Mouse (Mus musculus) liver, embryonic 12.5 days (tissue): ENCODE data around the gene Mkln1. TPM values are rescaled to one million over a fixed set of nuclear protein-coding genes. Genes with fewer than 3 reads are reported as not detected.
A peak's percentile ranks its signal among the peaks of the same experiment; 100 is the strongest.

Experiments used
- ATAC-seq: fragments of 200-750 bp; cut with Nextera tagmentation; 2 replicates; pipeline ENCODE4 v1.8.0; 2017; ENCODE audit warnings: moderate number of reproducible peaks, mild to moderate bottlenecking, moderate library complexity
- H3K27ac ChIP-seq: fragments of 300-500 bp; sonication (generic); 2 replicates; pipeline ENCODE4 v1.5.1; 2016; ENCODE audit warnings: mild to moderate bottlenecking
- H3K27me3 ChIP-seq: fragments of 300-500 bp; sonication (generic); replicated peaks from 2 replicates; pipeline ENCODE4 v1.6.1; 2016; ENCODE audit warnings: mild to moderate bottlenecking, moderate library complexity
- H3K36me3 ChIP-seq: fragments of 300-500 bp; sonication (generic); 2 replicates; pipeline ENCODE4 v1.6.1; 2016; ENCODE audit warnings: mild to moderate bottlenecking, moderate library complexity
- H3K4me1 ChIP-seq: fragments of 300-500 bp; sonication (generic); 2 replicates; pipeline ENCODE4 v1.6.1; 2016
- H3K4me2 ChIP-seq: fragments of 300-500 bp; sonication (generic); 2 replicates; pipeline ENCODE4 v1.6.1; 2016; ENCODE audit warnings: mild to moderate bottlenecking, moderate library complexity
- H3K4me3 ChIP-seq: fragments of 300-500 bp; sonication (generic); 2 replicates; pipeline ENCODE4 v1.5.1; 2016; ENCODE audit warnings: mild to moderate bottlenecking, moderate library complexity
- H3K9ac ChIP-seq: fragments of 300-500 bp; sonication (generic); 2 replicates; pipeline ENCODE4 v1.6.1; 2016; ENCODE audit warnings: mild to moderate bottlenecking, moderate library complexity
- H3K9me3 ChIP-seq: fragments of 300-500 bp; sonication (generic); replicated peaks from 2 replicates; pipeline ENCODE4 v1.6.1; 2016; ENCODE audit warnings: mild to moderate bottlenecking, moderate library complexity
- WGBS: fragments of 180-500 bp; shearing (Covaris S2); methylation state at CpG from one replicate; pipeline ENCODE4 v1.1.7; 2016; ENCODE audit not compliant: insufficient replicate concordance; 5-methylcytosine and 5-hydroxymethylcytosine counted together
- polyA plus RNA-seq: library from polyadenylated mRNA; unstranded; fragments of >200 nt; fragmentation: Nextera tagmentation; extraction: Ambion mirVana; gene quantifications from 2 replicates; pipeline ENCODE4 v1.2.1, GENCODE M21; 2016

Gene Mkln1
- polyA plus RNA-seq, 1 experiment from 2014 or later = 175 TPM

GRCm38 (mm10) chr6:31520486-31521215 is 122.1 kb downstream of the Mkln1 start:
- Histone ChIP-seq H3K4me2 (no peak overlapping the region), H3K9me3 (no peaks in the 10 kb centered on the region), H3K36me3 (peaks cover 66% of the 10 kb centered on the region), H3K27me3 (no peaks in the 10 kb centered on the region), H3K4me3 (no peak overlapping the region), H3K9ac (no peak overlapping the region), H3K27ac (no peak overlapping the region), H3K4me1 (peaks cover 41% of the 10 kb centered on the region)
- ATAC-seq = no peak
- WGBS = 73% methylated on average over 7 of the region's 7 CpGs

DNA sequence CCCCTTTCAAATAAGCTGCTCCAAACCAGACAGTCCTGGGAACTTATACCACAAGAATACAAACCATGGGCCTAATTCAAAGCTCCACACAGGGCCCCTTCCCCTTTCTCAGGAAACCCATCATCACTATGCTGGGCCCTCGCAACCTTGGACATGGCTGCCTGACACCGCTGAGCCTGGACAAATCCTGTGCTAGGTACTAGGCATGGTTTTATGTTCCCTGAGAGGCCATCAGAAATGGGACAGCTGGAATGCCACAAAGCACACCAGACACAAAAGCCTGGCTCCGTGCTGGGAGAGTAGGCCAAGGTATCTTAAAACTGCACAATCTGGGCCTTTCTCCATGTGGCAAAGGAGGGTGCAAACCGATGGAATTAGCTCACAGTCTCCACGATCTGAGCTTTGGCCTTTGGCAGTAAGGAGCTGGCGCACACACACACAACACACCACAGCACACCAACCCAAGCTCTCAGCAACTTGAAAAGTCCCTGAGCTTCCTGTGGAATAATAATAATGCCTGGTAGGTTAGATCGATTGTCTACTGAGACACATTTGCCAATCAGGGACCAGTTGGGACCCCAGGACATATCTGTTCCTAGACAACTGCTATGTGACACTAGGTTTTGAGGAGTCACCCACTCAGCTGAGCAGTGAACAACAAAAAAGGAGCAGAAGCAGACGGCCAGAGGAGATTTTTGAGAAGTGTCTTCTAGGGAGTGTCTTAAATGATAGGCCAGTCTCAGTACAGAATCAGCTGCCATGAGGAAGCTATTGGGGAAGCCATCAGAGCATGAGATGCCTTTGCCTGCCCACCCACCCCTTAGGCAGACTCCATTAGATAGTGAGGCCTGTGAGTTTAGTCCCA is 123.2 kb downstream of the Mkln1 start:
- no peak overlapping the region for H3K9ac ChIP-seq
- peaks cover 45% of the 10 kb centered on the region for H3K4me1 ChIP-seq
- peaks cover 76% of the 10 kb centered on the region for H3K36me3 ChIP-seq
- peak overlapping the region; percentile 10; the same call in 1 of the 2 replicates for H3K27ac ChIP-seq
- H3K9me3 ChIP-seq = no peaks in the 10 kb centered on the region
- no peak for ATAC-seq
- WGBS = 78% methylated on average over 8 of the region's 8 CpGs
- H3K4me2 ChIP-seq = no peak overlapping the region
- no peaks in the 10 kb centered on the region for H3K27me3 ChIP-seq
- no peak overlapping the region for H3K4me3 ChIP-seq

DNA sequence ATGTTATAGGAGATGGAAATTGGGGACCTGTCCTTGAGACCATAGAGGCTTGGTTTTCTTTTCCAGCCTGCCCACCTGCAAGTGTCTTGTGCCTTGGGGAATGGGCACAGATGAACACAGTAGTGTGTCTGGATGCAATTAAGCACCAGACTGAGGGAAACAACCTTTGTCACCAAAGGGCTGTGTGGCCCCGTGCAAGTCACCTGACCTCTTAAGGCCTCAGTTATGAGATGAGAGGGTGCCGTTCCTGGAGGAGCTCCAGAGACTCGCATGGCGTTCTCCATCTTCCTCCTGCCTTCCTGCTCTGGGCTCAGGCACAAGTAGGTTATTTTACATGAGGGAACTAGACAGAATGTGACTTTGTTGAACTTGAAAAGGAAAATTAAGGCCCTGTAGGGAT is 123.9 kb downstream of the Mkln1 start:
- no peak overlapping the region for H3K4me2 ChIP-seq
- H3K4me3 ChIP-seq = no peak overlapping the region
- H3K36me3 ChIP-seq = peaks cover 84% of the 10 kb centered on the region
- H3K9me3 ChIP-seq = no peaks in the 10 kb centered on the region
- peaks cover 44% of the 10 kb centered on the region for H3K4me1 ChIP-seq
- no peak overlapping the region for H3K27ac ChIP-seq
- WGBS = 84% methylated on average over 4 of the region's 4 CpGs
- H3K27me3 ChIP-seq = no peaks in the 10 kb centered on the region
- no peak overlapping the region for H3K9ac ChIP-seq
- ATAC-seq = no peak

DNA sequence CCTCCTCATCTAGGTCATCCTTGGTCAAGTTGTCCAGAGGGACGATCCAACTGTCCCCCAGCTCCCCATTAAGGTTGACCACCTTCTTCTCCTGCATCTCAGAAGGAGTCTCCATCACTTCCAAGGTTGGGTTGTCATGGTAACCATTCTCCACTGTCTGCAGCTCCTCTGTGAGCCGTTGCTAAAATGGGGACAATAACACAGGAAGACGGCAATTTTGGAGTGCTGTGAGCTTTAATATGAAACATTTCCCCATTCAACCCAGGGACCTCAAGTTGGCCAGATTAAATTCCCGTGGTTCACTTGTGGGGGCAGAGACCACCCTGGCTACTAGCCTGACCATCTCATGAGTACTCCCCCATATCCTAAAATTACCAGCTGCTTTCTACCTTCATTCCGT is 124.5 kb downstream of the Mkln1 start:
- no peak for ATAC-seq
- WGBS = 81% methylated on average over 5 of the region's 5 CpGs

DNA sequence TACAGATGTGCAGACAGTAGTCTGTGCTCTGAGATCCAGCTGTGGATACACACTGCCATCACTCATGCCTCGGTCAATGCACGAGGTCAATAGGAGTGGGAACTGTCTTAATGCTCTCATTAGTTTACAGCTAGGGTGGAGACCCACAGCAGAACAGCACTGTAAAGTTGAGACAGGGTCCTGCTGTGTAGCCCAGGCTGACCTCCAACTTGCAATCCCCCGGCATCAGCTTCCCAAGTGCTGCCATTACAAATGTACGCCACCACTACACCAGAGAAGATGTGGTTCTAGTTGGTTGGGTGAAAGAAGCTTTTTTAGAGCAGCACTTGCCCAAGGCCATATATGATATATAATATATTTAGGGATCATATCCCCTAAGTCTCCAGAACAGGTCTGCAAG is 125.1 kb downstream of the Mkln1 start:
- Histone ChIP-seq H3K4me3 (no peak overlapping the region), H3K36me3 (peaks cover 89% of the 10 kb centered on the region), H3K4me1 (peaks cover 33% of the 10 kb centered on the region), H3K27ac (no peak overlapping the region), H3K4me2 (no peak overlapping the region), H3K9ac (no peak overlapping the region), H3K9me3 (no peaks in the 10 kb centered on the region), H3K27me3 (no peaks in the 10 kb centered on the region)
- 85% methylated on average over 4 of the region's 4 CpGs for WGBS
- ATAC-seq = no peak

More for the DNA sequence above, 124.5 kb downstream of the Mkln1 start:
- Histone ChIP-seq H3K27ac (no peak overlapping the region), H3K36me3 (peaks cover 84% of the 10 kb centered on the region), H3K9ac (no peak overlapping the region), H3K4me3 (no peak overlapping the region), H3K27me3 (no peaks in the 10 kb centered on the region), H3K9me3 (no peaks in the 10 kb centered on the region), H3K4me2 (no peak overlapping the region), H3K4me1 (peaks cover 39% of the 10 kb centered on the region)

GRCm38 (mm10) chr6:31524121-31524520 is 125.6 kb downstream of the Mkln1 start:
- ATAC-seq = no peak
- Histone ChIP-seq H3K36me3 (peaks cover 89% of the 10 kb centered on the region), H3K9ac (no peak overlapping the region), H3K4me1 (peaks cover 31% of the 10 kb centered on the region), H3K27me3 (no peaks in the 10 kb centered on the region), H3K9me3 (no peaks in the 10 kb centered on the region), H3K27ac (no peak overlapping the region), H3K4me3 (no peak overlapping the region), H3K4me2 (no peak overlapping the region)
- 84% methylated on average over 13 of the region's 13 CpGs for WGBS

- no peaks in the 10 kb centered on the region for H3K9me3 ChIP-seq
- peaks cover 90% of the 10 kb centered on the region for H3K36me3 ChIP-seq
- peaks cover 29% of the 10 kb centered on the region for H3K4me1 ChIP-seq
- no peak overlapping the region for H3K27ac ChIP-seq
- ATAC-seq = no peak
- 75% methylated on average over 8 of the region's 8 CpGs for WGBS
- no peak overlapping the region for H3K4me3 ChIP-seq
- no peak overlapping the region for H3K4me2 ChIP-seq
- no peaks in the 10 kb centered on the region for H3K27me3 ChIP-seq
- no peak overlapping the region for H3K9ac ChIP-seq
These were observed 126.1 kb downstream of the Mkln1 start for GRCm38 (mm10) chr6:31524647-31525046.

GRCm38 (mm10) chr6:31525231-31525900 is 126.8 kb downstream of the Mkln1 start:
- Histone ChIP-seq H3K4me3 (no peak overlapping the region), H3K9ac (no peak overlapping the region), H3K4me1 (peaks cover 27% of the 10 kb centered on the region), H3K9me3 (no peaks in the 10 kb centered on the region), H3K27ac (no peak overlapping the region), H3K4me2 (no peak overlapping the region), H3K36me3 (peaks cover 86% of the 10 kb centered on the region), H3K27me3 (no peaks in the 10 kb centered on the region)
- ATAC-seq = peak; percentile 62
- WGBS = 66% methylated on average over 6 of the region's 6 CpGs

DNA sequence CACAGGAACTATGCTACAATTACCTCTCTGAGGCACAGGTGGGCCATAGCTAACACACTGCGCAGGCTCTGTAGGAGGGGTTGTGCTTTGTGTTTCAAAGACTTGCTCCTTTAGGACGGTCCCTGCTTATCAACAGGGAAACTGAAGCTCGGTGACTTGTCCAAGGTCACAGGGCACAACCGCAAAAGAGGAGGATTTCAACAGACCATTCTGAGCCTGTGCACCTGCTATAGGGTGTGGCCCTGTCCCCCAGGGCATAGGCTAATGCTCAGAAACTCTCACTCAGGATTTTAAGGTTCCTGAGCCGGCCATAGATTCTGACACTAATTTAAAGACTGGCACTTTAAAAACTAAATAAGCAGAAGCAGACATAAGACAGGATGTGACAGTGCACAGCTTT is 128.4 kb downstream of the Mkln1 start:
- H3K9ac ChIP-seq = no peak overlapping the region
- no peaks in the 10 kb centered on the region for H3K9me3 ChIP-seq
- peaks cover 74% of the 10 kb centered on the region for H3K36me3 ChIP-seq
- 69% methylated on average over 5 of the region's 5 CpGs for WGBS
- H3K4me2 ChIP-seq = no peak overlapping the region
- no peaks in the 10 kb centered on the region for H3K27me3 ChIP-seq
- peaks cover 25% of the 10 kb centered on the region for H3K4me1 ChIP-seq
- ATAC-seq = no peak
- H3K4me3 ChIP-seq = no peak overlapping the region
- H3K27ac ChIP-seq = peak overlapping the region; percentile 23

DNA sequence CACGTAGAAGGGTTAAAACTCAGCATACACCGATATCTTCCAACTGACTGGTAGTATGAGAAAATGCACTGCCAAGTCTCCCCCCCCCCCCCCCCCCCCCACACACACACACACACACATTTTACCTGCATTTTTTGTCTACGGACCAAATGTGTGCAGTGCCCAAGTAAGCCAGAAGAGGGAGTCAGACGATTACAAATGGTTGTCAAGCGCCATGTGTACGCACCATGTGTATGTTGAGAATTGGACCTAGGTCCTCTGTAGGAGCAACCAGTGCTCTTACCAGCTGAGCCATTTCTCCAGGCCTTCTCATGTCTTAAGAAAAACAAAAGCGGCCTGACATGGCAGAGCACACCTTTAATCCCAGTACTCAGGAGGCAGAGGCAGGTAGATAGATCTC is 129.4 kb downstream of the Mkln1 start:
- no peaks in the 10 kb centered on the region for H3K27me3 ChIP-seq
- H3K4me3 ChIP-seq = no peak overlapping the region
- H3K4me1 ChIP-seq = peaks cover 25% of the 10 kb centered on the region
- no peak overlapping the region for H3K9ac ChIP-seq
- no peak overlapping the region for H3K4me2 ChIP-seq
- WGBS = 57% methylated on average over 7 of the region's 7 CpGs
- peaks cover 68% of the 10 kb centered on the region for H3K36me3 ChIP-seq
- H3K27ac ChIP-seq = no peak overlapping the region
- no peak for ATAC-seq
- H3K9me3 ChIP-seq = no peaks in the 10 kb centered on the region

DNA sequence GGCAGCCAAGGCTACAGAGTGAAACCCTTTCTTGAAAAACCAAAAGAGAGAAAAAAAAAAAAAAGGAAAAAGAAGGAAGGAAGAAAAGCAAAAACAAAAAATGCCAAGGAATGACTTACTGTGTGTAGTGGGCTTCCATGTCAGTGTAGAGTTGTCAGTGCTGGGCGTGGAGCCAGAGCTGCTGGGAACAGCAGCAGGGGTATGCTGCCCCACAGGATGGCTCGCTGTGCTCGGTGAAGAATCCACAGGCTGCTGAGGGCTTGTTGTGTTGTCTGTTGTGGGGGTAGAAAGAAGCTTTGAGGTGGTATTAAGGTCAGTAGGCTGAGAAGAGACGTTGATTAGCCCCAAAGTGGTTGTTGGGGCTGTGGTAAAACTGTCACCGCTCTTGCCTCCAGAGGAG is 129.8 kb downstream of the Mkln1 start:
- no peak for ATAC-seq
- Histone ChIP-seq H3K4me1 (peaks cover 25% of the 10 kb centered on the region), H3K27me3 (no peaks in the 10 kb centered on the region), H3K9ac (no peak overlapping the region), H3K36me3 (peaks cover 63% of the 10 kb centered on the region), H3K4me3 (no peak overlapping the region), H3K9me3 (no peaks in the 10 kb centered on the region), H3K4me2 (no peak overlapping the region), H3K27ac (peak overlapping the region; percentile 33; the same call in 1 of the 2 replicates)
- 78% methylated on average over 5 of the region's 5 CpGs for WGBS

- no peak overlapping the region for H3K4me2 ChIP-seq
- H3K36me3 ChIP-seq = peaks cover 29% of the 10 kb centered on the region
- H3K9me3 ChIP-seq = no peaks in the 10 kb centered on the region
- no peak overlapping the region for H3K9ac ChIP-seq
- H3K27me3 ChIP-seq = no peaks in the 10 kb centered on the region
- peaks cover 31% of the 10 kb centered on the region for H3K4me1 ChIP-seq
- 74% methylated on average over 3 of the region's 3 CpGs for WGBS
- ATAC-seq = no peak
- no peak overlapping the region for H3K27ac ChIP-seq
- H3K4me3 ChIP-seq = no peak overlapping the region
These were observed 133.3 kb downstream of the Mkln1 start for GRCm38 (mm10) chr6:31531880-31532279.
